Comparison of ENCODE assay signal across 9 mouse cellular contexts in genomic region chrX:135210436-135211221, GRCm38 (mm10). TPM values are rescaled to one million over a fixed set of nuclear protein-coding genes. Genes with fewer than 3 reads are reported as not detected.
DNase-seq lines count a peak whose midpoint lies in the region; ATAC-seq lines count a peak whose summit lies in the region.
"Had no signal": no experiment of that assay in that cellular context is flagged by ENCODE, and none has a peak within 500 bp of the region (broad histone marks: within the 10 kb centered on the region; RNA-seq: fewer than 3 reads in every experiment).

TSS of gene Tceal6 (minus strand) at chrX:135210687.

- peak within 1 kb of the TSS; percentile 23 for H3K4me3 ChIP-seq in lung, embryonic 16.5 days (ENCODE audit: low read length)
- H3K4me3 ChIP-seq in neural tube, embryonic 14.5 days (ENCODE audit: low read depth, low read length): peak within 1 kb of the TSS; percentile 40

- H3K9ac ChIP-seq in lung, embryonic 16.5 days (ENCODE audit: low read length): no peak within 1 kb of the TSS
- peak within 1 kb of the TSS; percentile 56 for H3K9ac ChIP-seq in neural tube, embryonic 14.5 days (replicated peaks; ENCODE audit: low read depth, low read length)
- H3K9ac ChIP-seq: liver, embryonic 14.5 days had no signal

- peak within 1 kb of the TSS; percentile 48 for H3K4me2 ChIP-seq in lung, embryonic 16.5 days (ENCODE audit: low read depth, low read length)
- H3K4me2 ChIP-seq in neural tube, embryonic 14.5 days (ENCODE audit: low read depth, low read length): peak within 1 kb of the TSS; percentile 45

- no peaks in the 10 kb centered on the region; the same call in 1 of the 2 replicates for H3K27me3 ChIP-seq in lung, embryonic 16.5 days (ENCODE audit: control insufficient read depth, insufficient read depth, low read depth, low read length)
- H3K27me3 ChIP-seq in neural tube, embryonic 14.5 days (ENCODE audit: control insufficient read depth, insufficient read depth, low read length): no peaks in the 10 kb centered on the region

- no peaks in the 10 kb centered on the region for H3K4me1 ChIP-seq in lung, embryonic 16.5 days (replicated peaks; ENCODE audit: control insufficient read depth, insufficient read depth, low read length)
- no peaks in the 10 kb centered on the region for H3K4me1 ChIP-seq in neural tube, embryonic 14.5 days (ENCODE audit: control insufficient read depth, insufficient read depth, low read length)

- ATAC-seq in lung, embryonic 16.5 days (ENCODE audit: low read depth): no peak
- ATAC-seq in neural tube, embryonic 14.5 days (ENCODE audit: low read depth): peak; percentile 97

- 21% methylated on average over 11 of the region's 13 CpGs for WGBS in lung, embryonic 16.5 days
- WGBS in neural tube, embryonic 14.5 days: 30% methylated on average over 12 of the region's 13 CpGs

- no peaks in the 10 kb centered on the region for H3K36me3 ChIP-seq in lung, embryonic 16.5 days (ENCODE audit: control insufficient read depth, insufficient read depth, low read length)
- H3K36me3 ChIP-seq in neural tube, embryonic 14.5 days (ENCODE audit: control insufficient read depth, insufficient read depth, low read length): no peaks in the 10 kb centered on the region

- H3K27ac ChIP-seq in lung, embryonic 16.5 days (ENCODE audit: low read length): no peak within 1 kb of the TSS
- H3K27ac ChIP-seq in neural tube, embryonic 14.5 days (ENCODE audit: low read depth, low read length): peak within 1 kb of the TSS; percentile 55; the same call in 1 of the 2 replicates
- H3K27ac ChIP-seq: liver, embryonic 14.5 days had no signal

- no peak for DNase-seq in lung, adult 18-20 months
- DNase-seq in frontal cortex, adult 2 months (ENCODE audit: extremely low spot score in 1 of 2, low spot score in 1 of 2): peak; percentile 20 to 45
- peak; percentile 26 to 43 for DNase-seq in left cerebral cortex, adult 18-20 months (ENCODE audit: low spot score in 2 of 2)
- no peak for DNase-seq in gastrocnemius, postnatal 4 days (ENCODE audit: low spot score in 2 of 2)
- DNase-seq in urinary bladder, postnatal 25 days (ENCODE audit: low spot score): no peak
- no peak for DNase-seq in adrenal gland, adult 2 months

- H3K9me3 ChIP-seq in lung, embryonic 16.5 days (ENCODE audit: control insufficient read depth, low read length): no peaks in the 10 kb centered on the region
- H3K9me3 ChIP-seq in neural tube, embryonic 14.5 days (ENCODE audit: control insufficient read depth, low read length): no peaks in the 10 kb centered on the region

RNA-seq across cellular contexts. Expression of gene Tceal6, which starts in this region (rescaled TPM):
- 0.75 and 0.87 TPM in 2 replicates for polyA plus RNA-seq in lung, embryonic 16.5 days (2015; fragmentation: Nextera tagmentation; extraction: Ambion mirVana)
- 134 and 155 TPM in 2 replicates for polyA plus RNA-seq in frontal cortex, adult 2 months (2012; rRNA removed)
- total RNA-seq in left cerebral cortex, adult 18-20 months (2021): 100 to 1,000 TPM; 102 to 126 TPM
- polyA plus RNA-seq in neural tube, embryonic 14.5 days (2014; fragmentation: Nextera tagmentation; extraction: Ambion mirVana): 11.2 and 22.3 TPM in 2 replicates
- 10 to 100 TPM in 1 of 2 experiments, 1 to 10 TPM in 1; 2.6 to 13.0 TPM for total RNA-seq in gastrocnemius, postnatal 4 days (2021)
- total RNA-seq in adrenal gland, adult 2 months (2021): 1 to 10 TPM; 3.1 to 3.6 TPM
- 0.55 and 0.73 TPM in 2 replicates for polyA plus RNA-seq in adrenal gland, adult 2 months (2012; rRNA removed)
- polyA plus RNA-seq: liver, embryonic 14.5 days had no signal

Comparison
In these comparisons a context has a peak if more than half of its experiments do, and no peak if none do; other contexts are left out.
1. RNA of gene Tceal6 (total RNA-seq): 102 to 126 TPM in left cerebral cortex, adult 18-20 months; 2.6 to 13.0 TPM in gastrocnemius, postnatal 4 days and 3.1 to 3.6 TPM in adrenal gland, adult 2 months; every median in the first group is over 4 times any median in the second.
2. DNase-seq: peak in frontal cortex, adult 2 months (2 of 2) and left cerebral cortex, adult 18-20 months (2 of 2); none in lung, adult 18-20 months (0 of 2), gastrocnemius, postnatal 4 days (0 of 2), urinary bladder, postnatal 25 days (single experiment) and adrenal gland, adult 2 months (single experiment).